Mouse (Mus musculus): ENCODE data around the gene Smc1b. TPM values are rescaled to one million over a fixed set of nuclear protein-coding genes. Genes with fewer than 3 reads are reported as not detected.
A peak's percentile ranks its signal among the peaks of the same experiment; 100 is the strongest.

Smc1b gene
- polyA plus RNA-seq, 1 experiment from 2014 or later, result 0.39 TPM

GRCm38 (mm10) chr15:85072651-85073050, 59.1 kb downstream of the Smc1b start:
- no peaks in the 10 kb centered on the region for H3K9me3 ChIP-seq
- no peak for ATAC-seq (ENCODE audit: borderline replicate concordance, extremely low read depth, low FRiP score, low TSS enrichment)
- H3K4me3 ChIP-seq, result no peak overlapping the region
- no peak overlapping the region for H3K27ac ChIP-seq
- no peaks in the 10 kb centered on the region for H3K36me3 ChIP-seq
- H3K4me1 ChIP-seq, result no peaks in the 10 kb centered on the region
- no peak overlapping the region for H3K4me2 ChIP-seq
- no peaks in the 10 kb centered on the region for H3K27me3 ChIP-seq
- H3K9ac ChIP-seq, result no peak overlapping the region
- WGBS, result 82% methylated on average over 2 of the region's 2 CpGs

GRCm38 (mm10) chr15:85070561-85070960, 61.2 kb downstream of the Smc1b start:
- ATAC-seq (ENCODE audit: borderline replicate concordance, extremely low read depth, low FRiP score, low TSS enrichment), result no peak
- Histone ChIP-seq H3K4me1 (no peaks in the 10 kb centered on the region), H3K4me2 (no peak overlapping the region), H3K9me3 (no peaks in the 10 kb centered on the region), H3K27me3 (no peaks in the 10 kb centered on the region), H3K27ac (no peak overlapping the region), H3K4me3 (no peak overlapping the region), H3K9ac (no peak overlapping the region), H3K36me3 (no peaks in the 10 kb centered on the region)
- 26% methylated on average over 2 of the region's 2 CpGs for WGBS

- no peak overlapping the region for H3K4me3 ChIP-seq
- no peaks in the 10 kb centered on the region for H3K4me1 ChIP-seq
- H3K9me3 ChIP-seq, result no peaks in the 10 kb centered on the region
- no peak overlapping the region for H3K9ac ChIP-seq
- WGBS, result 91% methylated on average over 2 of the region's 2 CpGs
- no peaks in the 10 kb centered on the region for H3K27me3 ChIP-seq
- H3K4me2 ChIP-seq, result no peak overlapping the region
- no peak for ATAC-seq (ENCODE audit: borderline replicate concordance, extremely low read depth, low FRiP score, low TSS enrichment)
- H3K27ac ChIP-seq, result no peak overlapping the region
- H3K36me3 ChIP-seq, result peaks cover 34% of the 10 kb centered on the region
Observed at GRCm38 (mm10) chr15:85063421-85063820, 68.3 kb downstream of the Smc1b start.

- Histone ChIP-seq H3K27me3 (no peaks in the 10 kb centered on the region), H3K4me1 (no peaks in the 10 kb centered on the region), H3K27ac (no peak overlapping the region), H3K4me3 (no peak overlapping the region), H3K9me3 (no peaks in the 10 kb centered on the region), H3K4me2 (no peak overlapping the region), H3K36me3 (peaks cover 65% of the 10 kb centered on the region), H3K9ac (no peak overlapping the region)
- 71% methylated on average over 4 of the region's 4 CpGs for WGBS
- no peak for ATAC-seq (ENCODE audit: borderline replicate concordance, extremely low read depth, low FRiP score, low TSS enrichment)
Observed at GRCm38 (mm10) chr15:85055186-85055585, 76.6 kb downstream of the Smc1b start.

- H3K36me3 ChIP-seq, result peaks cover 72% of the 10 kb centered on the region
- no peaks in the 10 kb centered on the region for H3K9me3 ChIP-seq
- WGBS, result 91% methylated on average over 3 of the region's 3 CpGs
Observed at GRCm38 (mm10) chr15:85054098-85054497, 77.7 kb downstream of the Smc1b start.

GRCm38 (mm10) chr15:85049758-85050157, 82.0 kb downstream of the Smc1b start:
- Histone ChIP-seq H3K9me3 (no peaks in the 10 kb centered on the region), H3K4me3 (no peak overlapping the region), H3K4me2 (no peak overlapping the region), H3K27me3 (no peaks in the 10 kb centered on the region), H3K27ac (no peak overlapping the region), H3K4me1 (no peaks in the 10 kb centered on the region), H3K36me3 (peaks cover 63% of the 10 kb centered on the region), H3K9ac (no peak overlapping the region)
- 80% methylated on average over 1 of the region's 1 CpGs for WGBS
- ATAC-seq (ENCODE audit: borderline replicate concordance, extremely low read depth, low FRiP score, low TSS enrichment), result no peak

More at GRCm38 (mm10) chr15:85054098-85054497, 77.7 kb downstream of the Smc1b start:
- no peak overlapping the region for H3K27ac ChIP-seq
- H3K4me3 ChIP-seq, result no peak overlapping the region
- H3K9ac ChIP-seq, result no peak overlapping the region
- H3K4me1 ChIP-seq, result no peaks in the 10 kb centered on the region
- ATAC-seq (ENCODE audit: borderline replicate concordance, extremely low read depth, low FRiP score, low TSS enrichment), result no peak
- H3K4me2 ChIP-seq, result no peak overlapping the region
- H3K27me3 ChIP-seq, result no peaks in the 10 kb centered on the region

- Histone ChIP-seq H3K9ac (no peak overlapping the region), H3K9me3 (no peaks in the 10 kb centered on the region), H3K4me1 (peaks cover 11% of the 10 kb centered on the region), H3K27me3 (no peaks in the 10 kb centered on the region), H3K4me2 (no peak overlapping the region), H3K4me3 (no peak overlapping the region), H3K27ac (no peak overlapping the region), H3K36me3 (peaks cover 49% of the 10 kb centered on the region)
- 70% methylated on average over 4 of the region's 4 CpGs for WGBS
- ATAC-seq (ENCODE audit: borderline replicate concordance, extremely low read depth, low FRiP score, low TSS enrichment), result no peak
Observed at GRCm38 (mm10) chr15:85047865-85048264, 83.9 kb downstream of the Smc1b start.

DNA sequence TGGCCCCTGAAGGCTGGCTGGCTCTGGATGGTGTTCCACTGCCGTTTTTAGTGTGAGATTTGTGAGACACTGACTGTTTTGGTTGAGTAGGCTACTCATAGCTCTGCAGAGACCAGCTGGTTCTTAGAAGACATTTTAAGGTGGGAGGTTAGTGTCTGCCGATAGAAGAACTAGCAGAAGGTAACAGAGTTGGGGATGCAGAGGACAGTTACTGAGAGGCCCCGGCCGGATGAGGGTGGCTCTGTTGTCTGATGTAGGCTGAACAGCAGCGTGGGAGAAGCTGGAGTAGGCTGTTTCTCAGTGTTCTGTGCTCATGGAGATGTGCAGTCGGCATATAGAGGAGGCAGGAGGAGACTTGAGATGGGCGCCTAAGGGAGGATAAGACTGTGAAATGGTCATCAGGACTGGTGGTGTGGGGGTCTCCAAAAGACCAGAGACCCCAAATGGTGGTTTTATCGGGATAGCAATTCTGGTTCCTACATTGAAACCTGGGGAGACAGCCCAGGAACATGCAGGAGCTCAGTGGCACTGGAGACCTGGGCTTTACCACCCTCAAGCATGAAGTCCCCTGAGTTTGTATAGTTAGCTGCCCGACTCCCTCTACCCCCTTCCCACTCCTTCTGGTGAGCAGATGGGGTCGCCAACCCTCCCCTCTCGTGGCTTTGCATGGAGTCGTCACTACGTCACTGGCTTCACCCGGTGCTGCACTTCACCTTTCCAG, 85.4 kb downstream of the Smc1b start:
- Histone ChIP-seq H3K4me3 (no peak overlapping the region), H3K9me3 (no peaks in the 10 kb centered on the region), H3K4me2 (no peak overlapping the region), H3K9ac (no peak overlapping the region), H3K27me3 (no peaks in the 10 kb centered on the region), H3K27ac (no peak overlapping the region), H3K4me1 (peaks cover 26% of the 10 kb centered on the region), H3K36me3 (peaks cover 36% of the 10 kb centered on the region)
- no peak for ATAC-seq (ENCODE audit: borderline replicate concordance, extremely low read depth, low FRiP score, low TSS enrichment)
- 88% methylated on average over 14 of the region's 14 CpGs for WGBS

DNA sequence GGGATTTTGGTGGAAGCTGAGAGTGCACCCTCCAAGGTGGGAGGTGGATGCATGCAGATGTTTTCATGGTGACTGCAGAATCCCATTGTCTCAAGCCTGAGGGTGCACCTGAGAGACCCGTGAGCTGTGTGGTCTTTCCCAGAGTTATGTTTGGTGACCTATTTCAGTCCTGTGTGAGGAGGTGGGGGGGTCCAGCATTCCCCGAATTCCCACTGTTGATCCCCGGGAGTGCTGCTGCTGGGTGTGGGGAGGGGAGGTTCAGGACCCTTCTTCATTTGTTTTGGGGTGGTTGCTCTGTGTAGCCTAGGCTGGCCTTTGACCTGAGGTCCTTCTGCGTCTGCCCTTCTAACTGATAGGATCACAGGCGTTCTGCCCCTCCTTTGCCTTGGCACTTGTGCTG, 88.0 kb downstream of the Smc1b start:
- H3K9ac ChIP-seq, result no peak overlapping the region
- no peaks in the 10 kb centered on the region for H3K27me3 ChIP-seq
- peaks cover 38% of the 10 kb centered on the region for H3K4me1 ChIP-seq
- H3K4me3 ChIP-seq, result no peak overlapping the region
- no peak overlapping the region for H3K4me2 ChIP-seq
- ATAC-seq (ENCODE audit: borderline replicate concordance, extremely low read depth, low FRiP score, low TSS enrichment), result no peak
- H3K9me3 ChIP-seq, result no peaks in the 10 kb centered on the region
- peaks cover 13% of the 10 kb centered on the region for H3K36me3 ChIP-seq
- no peak overlapping the region for H3K27ac ChIP-seq
- WGBS, result 65% methylated on average over 5 of the region's 5 CpGs

DNA sequence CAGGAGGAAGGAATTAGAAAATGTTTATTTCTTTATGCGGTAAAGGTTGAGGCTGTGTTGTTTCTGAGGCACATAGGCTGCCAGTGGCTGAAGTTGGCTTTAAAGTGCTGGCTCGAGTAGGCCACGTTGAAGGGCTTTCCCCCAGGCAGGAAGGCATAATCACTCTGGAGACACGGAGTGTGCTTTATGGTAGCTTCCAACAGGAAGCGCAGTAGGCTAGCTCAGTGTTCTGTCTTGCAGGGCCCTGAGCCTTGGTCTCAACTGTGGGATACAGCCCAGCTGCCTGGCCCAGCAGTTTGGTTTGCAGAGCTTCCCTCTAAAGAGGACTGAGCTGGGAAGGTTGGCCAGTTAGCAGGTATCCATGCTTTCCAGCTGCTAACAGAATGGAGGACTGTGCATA, 88.6 kb downstream of the Smc1b start:
- WGBS, result 44% methylated on average over 5 of the region's 5 CpGs
- Histone ChIP-seq H3K27me3 (no peaks in the 10 kb centered on the region), H3K9me3 (no peaks in the 10 kb centered on the region), H3K4me3 (no peak overlapping the region), H3K9ac (peak overlapping the region; percentile 23; the same call in 1 of the 2 replicates), H3K4me2 (peak overlapping the region; percentile 21; the same call in 1 of the 2 replicates), H3K27ac (peak overlapping the region; percentile 90), H3K36me3 (peaks cover 7% of the 10 kb centered on the region; the same call in 1 of the 2 replicates), H3K4me1 (peaks cover 44% of the 10 kb centered on the region)
- ATAC-seq (ENCODE audit: borderline replicate concordance, extremely low read depth, low FRiP score, low TSS enrichment), result no peak

- ATAC-seq (ENCODE audit: borderline replicate concordance, extremely low read depth, low FRiP score, low TSS enrichment), result peak; percentile 92
- no peaks in the 10 kb centered on the region for H3K27me3 ChIP-seq
- 9% methylated on average over 4 of the region's 4 CpGs for WGBS
- no peak overlapping the region for H3K4me3 ChIP-seq
- peaks cover 4% of the 10 kb centered on the region; the same call in 1 of the 2 replicates for H3K36me3 ChIP-seq
- no peaks in the 10 kb centered on the region for H3K9me3 ChIP-seq
- peaks cover 50% of the 10 kb centered on the region for H3K4me1 ChIP-seq
- H3K27ac ChIP-seq, result peak overlapping the region; percentile 90
- H3K9ac ChIP-seq, result no peak overlapping the region
- H3K4me2 ChIP-seq, result peak overlapping the region; percentile 21
Observed at GRCm38 (mm10) chr15:85042361-85042954, 89.3 kb downstream of the Smc1b start.

DNA sequence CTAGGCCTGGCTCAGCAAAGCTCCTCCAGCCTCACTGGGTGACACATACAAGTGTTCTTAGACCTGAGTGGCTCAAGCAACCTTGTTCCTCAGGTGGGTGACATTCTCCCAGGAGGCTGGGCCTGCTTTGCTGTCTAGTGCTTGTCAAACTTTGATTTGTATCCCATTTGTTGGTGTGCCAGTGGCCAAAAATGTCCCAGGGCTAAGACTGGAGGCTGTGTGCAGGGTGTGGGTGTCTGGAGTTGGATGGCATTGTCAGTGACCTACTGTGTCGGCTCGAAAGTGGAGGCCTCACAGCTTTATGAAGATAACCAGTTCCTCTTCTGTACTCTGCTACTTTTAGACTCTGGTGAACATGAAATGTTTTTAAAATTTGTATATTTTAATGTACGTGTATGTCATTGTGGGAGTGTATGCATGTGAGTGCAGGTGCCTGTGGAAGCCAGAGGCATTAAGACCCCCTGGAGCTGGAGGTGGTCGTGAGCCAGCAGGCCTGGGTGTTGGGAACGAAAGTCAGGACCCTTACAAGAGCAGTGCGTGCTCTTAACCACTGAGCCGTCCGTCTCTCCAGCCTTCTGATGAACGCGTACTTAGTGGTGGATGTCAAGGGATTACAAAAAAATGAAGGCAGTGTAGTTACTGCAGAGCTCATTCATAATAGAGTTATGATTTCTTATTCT, 90.1 kb downstream of the Smc1b start:
- Histone ChIP-seq H3K4me3 (no peak overlapping the region), H3K9ac (no peak overlapping the region), H3K27me3 (no peaks in the 10 kb centered on the region), H3K4me1 (peaks cover 52% of the 10 kb centered on the region), H3K27ac (peak overlapping the region; percentile 90), H3K9me3 (no peaks in the 10 kb centered on the region), H3K4me2 (no peak overlapping the region), H3K36me3 (peaks cover under 1% of the 10 kb centered on the region; the same call in 1 of the 2 replicates)
- 66% methylated on average over 10 of the region's 10 CpGs for WGBS
- ATAC-seq (ENCODE audit: borderline replicate concordance, extremely low read depth, low FRiP score, low TSS enrichment), result no peak
